Mouse (Mus musculus): ENCODE results near the gene Ces2f. TPM values are rescaled to one million over a fixed set of nuclear protein-coding genes. Genes with fewer than 3 reads are reported as not detected.

Gene Ces2f
- not detected in 2 replicates for polyA plus RNA-seq (2012; ENCODE audit: low replicate concordance)

DNA sequence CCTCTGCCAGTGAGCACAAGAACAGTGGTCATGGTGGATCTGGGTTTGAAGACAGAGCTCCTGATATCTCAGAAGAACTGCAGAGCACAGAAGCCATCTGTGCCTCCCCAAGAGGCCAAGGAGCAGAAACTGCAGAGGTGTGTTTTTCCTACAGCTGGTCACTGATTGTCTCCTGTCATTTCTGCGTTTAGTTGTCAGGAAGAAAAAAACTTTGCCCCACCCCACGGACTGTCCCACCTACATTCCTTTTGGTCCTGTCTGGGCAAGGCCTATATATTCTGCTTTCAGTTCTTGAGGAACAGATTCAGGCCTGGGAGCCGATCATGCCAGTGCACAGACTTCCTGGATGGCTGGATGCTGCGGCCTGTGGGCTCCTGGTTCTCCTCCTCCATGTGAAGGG lies at the start of gene Ces2f:
Gene Ces2f, plus strand, starts transcription at position 301 of the 400 bp plus-strand sequence.

DNA sequence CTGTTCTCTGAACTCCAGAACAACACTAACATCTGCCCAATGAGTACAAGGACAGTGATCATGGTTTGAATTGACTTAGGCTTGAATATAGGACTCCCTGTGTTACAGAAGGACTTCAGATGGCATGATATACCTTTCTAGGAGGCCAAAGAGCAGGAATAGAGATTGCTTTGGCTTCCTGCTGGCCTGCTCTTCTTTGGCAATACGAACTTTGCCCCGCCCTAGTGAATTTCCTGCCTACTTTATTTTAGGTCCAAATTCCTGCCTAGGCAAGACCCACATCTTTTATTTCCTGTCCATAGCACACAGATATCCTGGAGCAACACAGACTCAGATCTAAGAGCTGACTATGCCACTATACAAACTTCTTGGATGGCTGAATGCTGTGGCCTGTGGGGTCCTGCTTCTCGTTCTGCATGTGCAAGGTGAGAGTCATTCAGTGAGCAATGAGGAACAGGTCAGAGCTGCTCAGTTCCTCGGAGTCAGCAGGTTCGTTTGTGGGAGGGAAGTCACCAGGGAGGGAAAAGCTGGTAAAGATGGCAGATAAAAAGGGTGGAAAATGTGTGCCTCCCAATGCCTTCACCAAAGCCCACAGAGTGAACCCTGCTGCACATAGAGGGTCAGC lies 21.1 kb upstream of the Ces2f start, which contains the start of gene Ces2e:
Gene Ces2e, plus strand, starts transcription at position 289 of the 625 bp plus-strand sequence.

DNA sequence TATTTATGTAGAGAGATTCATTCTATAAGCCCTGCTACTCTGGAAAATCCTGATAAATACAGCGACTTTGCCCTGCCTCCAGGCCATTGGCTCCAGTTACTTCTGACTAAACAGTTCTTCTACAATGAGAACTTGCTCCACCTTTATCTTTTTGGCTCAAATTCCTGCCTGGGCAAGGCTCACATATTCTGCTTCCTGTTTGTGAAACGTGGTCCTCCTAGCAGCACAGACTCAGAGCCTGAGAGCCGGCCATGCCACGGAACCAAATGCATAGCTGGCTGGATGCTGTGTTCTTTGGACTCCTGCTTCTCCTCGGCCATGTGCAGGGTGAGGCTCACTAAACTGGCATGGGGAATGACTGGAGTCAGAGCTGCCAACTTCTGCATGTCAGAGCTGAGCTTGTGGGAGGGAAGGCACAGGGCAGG lies 14.4 kb downstream of the Ces2f start, which contains the start of gene Ces2g:
Gene Ces2g, plus strand, starts transcription at position 182 of the 425 bp plus-strand sequence.

DNA sequence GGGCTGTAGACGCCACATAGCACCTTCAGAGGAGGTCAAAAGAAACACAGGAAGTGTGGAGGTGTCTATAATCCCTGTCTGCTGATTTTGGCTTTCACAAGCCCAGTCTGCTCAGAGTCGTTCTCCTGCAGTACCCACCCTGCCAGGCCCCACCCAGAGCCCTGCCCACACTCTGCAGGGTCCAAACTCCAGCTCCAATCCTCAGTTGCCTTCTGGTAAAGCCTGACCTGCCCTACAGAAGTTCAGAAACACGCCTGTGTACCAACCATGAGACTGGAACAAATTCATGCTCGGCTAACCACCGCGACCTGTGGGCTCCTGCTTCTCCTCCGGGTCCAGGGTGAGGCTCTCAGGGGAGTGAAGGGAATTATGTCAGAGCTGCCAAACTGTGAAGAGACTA lies 53.4 kb downstream of the Ces2f start, which contains the start of gene Ces2h:
Gene Ces2h, plus strand, starts transcription at position 268 of the 400 bp plus-strand sequence.

Other genes starting within 250 kb of the Ces2f start
- gene Ces2a, start 213.4 kb upstream of the Ces2f start, polyA plus RNA-seq (2012; ENCODE audit: low replicate concordance), result not detected in 2 replicates
- gene Ces2b, start 115.8 kb upstream of the Ces2f start, polyA plus RNA-seq (2012; ENCODE audit: low replicate concordance), result not detected in 2 replicates
- 0.15 and 0.37 TPM in 2 replicates for gene Ces2c, start 100.3 kb upstream of the Ces2f start, polyA plus RNA-seq (2012; ENCODE audit: low replicate concordance)
- gene Ces2e, start 21.1 kb upstream of the Ces2f start, polyA plus RNA-seq (2012; ENCODE audit: low replicate concordance), result not detected in 2 replicates
- gene Ces2g, start 14.4 kb downstream of the Ces2f start, polyA plus RNA-seq (2012; ENCODE audit: low replicate concordance), result 0.33 and 7.1 TPM in 2 replicates
- not detected in 2 replicates for gene Ces2h, start 53.5 kb downstream of the Ces2f start, polyA plus RNA-seq (2012; ENCODE audit: low replicate concordance)
- gene Ces3a, start 101.2 kb downstream of the Ces2f start, polyA plus RNA-seq (2012; ENCODE audit: low replicate concordance), result not detected in 2 replicates
- not detected in 2 replicates for gene Ces3b, start 136.4 kb downstream of the Ces2f start, polyA plus RNA-seq (2012; ENCODE audit: low replicate concordance)
- gene Ces4a, start 184.4 kb downstream of the Ces2f start, polyA plus RNA-seq (2012; ENCODE audit: low replicate concordance), result not detected in 2 replicates
- 40.4 and 47.1 TPM in 2 replicates for gene Cbfb, start 223.3 kb downstream of the Ces2f start, polyA plus RNA-seq (2012; ENCODE audit: low replicate concordance)

Data from hematopoietic multipotent progenitor cell, adult 10-12 weeks (in vitro differentiated cells).